Mouse (Mus musculus) liver, embryonic 15.5 days (tissue): ENCODE results near the gene Hyal3. TPM values are rescaled to one million over a fixed set of nuclear protein-coding genes. Genes with fewer than 3 reads are reported as not detected.
"Not testable (repeated sequence)": the region's sequence is repeated elsewhere in the genome, so short reads cannot be mapped to it uniquely, and the experiment has no call there.

Experiments used
- ATAC-seq: fragments of 200-750 bp; cut with Nextera tagmentation; 2 replicates; pipeline ENCODE4 v1.8.0; 2017; ENCODE audit warnings: moderate number of reproducible peaks, mild to moderate bottlenecking, moderate library complexity; ENCODE audit not compliant: insufficient read depth
- H3K27ac ChIP-seq: fragments of 300-500 bp; sonication (generic); replicated peaks from 2 replicates; pipeline ENCODE4 v1.5.1; 2015; ENCODE audit warnings: mild to moderate bottlenecking, inconsistent platforms
- H3K27me3 ChIP-seq: fragments of 300-500 bp; sonication (generic); 2 replicates; pipeline ENCODE4 v1.6.1; 2015; ENCODE audit warnings: mild to moderate bottlenecking, inconsistent platforms
- H3K36me3 ChIP-seq: fragments of 300-500 bp; sonication (generic); replicated peaks from 2 replicates; pipeline ENCODE4 v1.6.1; 2015; ENCODE audit warnings: moderate library complexity, mild to moderate bottlenecking, inconsistent platforms
- H3K4me1 ChIP-seq: fragments of 300-500 bp; sonication (generic); replicated peaks from 2 replicates; pipeline ENCODE4 v1.6.1; 2015; ENCODE audit warnings: inconsistent platforms
- H3K4me2 ChIP-seq: fragments of 300-500 bp; sonication (generic); 2 replicates; pipeline ENCODE4 v1.6.1; 2015; ENCODE audit warnings: moderate library complexity, mild to moderate bottlenecking, inconsistent platforms
- H3K4me3 ChIP-seq: fragments of 300-500 bp; sonication (generic); replicated peaks from 2 replicates; pipeline ENCODE4 v1.5.1; 2015; ENCODE audit warnings: mild to moderate bottlenecking, inconsistent platforms
- H3K9ac ChIP-seq: fragments of 300-500 bp; sonication (generic); 2 replicates; pipeline ENCODE4 v1.6.1; 2015; ENCODE audit warnings: moderate library complexity, mild to moderate bottlenecking, inconsistent platforms
- H3K9me3 ChIP-seq: fragments of 300-500 bp; sonication (generic); replicated peaks from 2 replicates; pipeline ENCODE4 v1.6.1; 2016; ENCODE audit warnings: inconsistent platforms
- WGBS: fragments of 180-500 bp; shearing (Covaris S2); methylation state at CpG from one replicate; pipeline ENCODE4 v1.1.7; 2015; ENCODE audit warnings: mixed read lengths; ENCODE audit not compliant: insufficient replicate concordance; 5-methylcytosine and 5-hydroxymethylcytosine counted together
- polyA plus RNA-seq: library from polyadenylated mRNA; unstranded; fragments of >200 nt; fragmentation: Nextera tagmentation; extraction: Ambion mirVana; gene quantifications from 2 replicates; pipeline ENCODE4 v1.2.1, GENCODE M21; 2015

Hyal3 gene
- polyA plus RNA-seq, 1 experiment from 2014 or later: 0.64 TPM

DNA sequence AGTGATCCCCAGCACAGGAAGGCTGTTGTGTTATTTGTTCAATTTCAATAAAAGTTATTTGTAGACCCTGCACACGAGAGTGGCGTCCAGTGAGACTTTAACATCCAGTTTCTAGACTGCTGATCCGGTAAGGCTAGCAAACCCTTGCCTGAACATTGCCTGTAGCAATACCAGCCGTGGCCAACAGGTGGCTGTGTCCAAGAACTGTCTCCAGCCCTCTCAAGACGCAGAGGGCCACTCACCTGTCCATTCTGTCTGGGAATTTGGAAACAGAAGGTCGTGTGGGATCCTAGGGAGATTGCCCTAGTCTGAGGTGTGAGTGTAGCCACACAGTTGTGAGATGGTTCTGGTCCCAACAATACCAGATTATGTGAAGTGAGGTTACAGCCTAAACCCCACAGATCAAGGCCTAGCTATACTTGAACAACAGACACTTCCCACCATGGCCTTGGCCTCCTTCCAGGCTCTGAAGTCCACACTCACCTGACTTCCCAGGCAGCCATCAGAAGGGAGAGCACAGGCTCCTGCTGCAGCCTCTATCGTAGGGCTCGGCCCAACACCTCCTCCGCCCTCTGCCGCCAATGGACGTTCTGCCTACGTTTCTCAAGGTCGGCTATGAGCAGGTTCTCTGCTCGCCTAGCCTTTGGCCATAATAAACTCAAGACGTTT is 14.4 kb upstream of the Hyal3 start:
- no peaks in the 10 kb centered on the region for H3K27me3 ChIP-seq
- H3K9me3 ChIP-seq: no peaks in the 10 kb centered on the region
- H3K4me1 ChIP-seq: peaks cover 86% of the 10 kb centered on the region
- peaks cover 32% of the 10 kb centered on the region for H3K36me3 ChIP-seq
- H3K27ac ChIP-seq: peak overlapping the region; percentile 96
- H3K4me2 ChIP-seq: peak overlapping the region; percentile 89
- no peak overlapping the region for H3K9ac ChIP-seq
- ATAC-seq: no peak
- H3K4me3 ChIP-seq: no peak overlapping the region
- 47% methylated on average over 15 of the region's 15 CpGs for WGBS

DNA sequence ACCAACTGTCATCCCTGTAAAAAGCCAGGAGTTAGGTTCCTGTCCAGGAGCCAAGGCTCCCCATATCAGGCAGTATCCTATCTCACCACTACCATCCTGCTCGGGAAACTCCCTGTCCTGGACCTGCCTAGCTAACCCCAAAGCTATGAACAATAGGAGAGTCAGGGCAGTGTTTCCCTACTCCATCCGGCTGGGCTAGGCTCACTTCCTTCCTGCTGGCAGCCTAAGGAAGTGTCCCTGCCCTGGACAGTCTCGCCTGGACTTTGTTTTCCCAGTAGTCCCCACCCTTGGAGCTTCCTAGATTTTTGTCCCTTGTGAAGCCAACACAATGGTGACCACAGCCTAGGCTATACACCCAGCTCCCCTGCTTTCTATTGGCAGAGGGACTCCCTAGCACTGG is 13.8 kb upstream of the Hyal3 start:
- H3K9ac ChIP-seq: no peak overlapping the region

DNA sequence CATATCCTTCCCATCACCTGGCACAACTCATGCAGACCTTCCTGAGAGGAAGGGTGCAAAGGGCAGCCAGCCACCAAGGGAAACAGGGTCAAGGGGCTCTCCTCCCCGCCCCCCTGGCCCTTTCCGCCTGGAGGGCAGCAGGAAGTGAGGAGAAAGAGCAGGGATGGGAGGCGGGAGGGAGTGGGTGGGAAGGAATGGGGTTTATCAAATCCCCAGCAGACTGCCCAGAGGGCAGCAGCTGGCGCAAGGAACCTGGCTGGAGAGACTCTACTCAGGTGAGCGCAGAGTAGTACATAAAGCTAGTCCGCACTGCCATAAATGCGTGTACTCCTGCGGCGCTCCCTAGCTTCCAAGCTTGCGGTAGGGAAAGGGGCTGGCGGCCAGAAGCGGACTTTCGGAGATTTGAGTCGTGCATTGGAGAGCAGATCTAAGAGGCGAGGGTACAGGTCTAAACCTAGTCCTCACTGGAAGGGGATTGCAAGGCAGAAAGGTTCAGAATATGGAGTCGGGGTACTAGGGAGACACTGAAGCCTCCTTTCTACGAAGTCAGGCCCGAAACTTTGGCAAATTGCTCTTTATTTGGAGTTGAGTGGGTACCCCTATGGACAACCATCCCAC is 12.8 kb upstream of the Hyal3 start, which contains the start of gene Hyal2:
Gene Hyal2, plus strand, starts transcription at position 244 of the 618 bp plus-strand sequence.
- peak within 1 kb of the TSS; percentile 81 for H3K9ac ChIP-seq
- H3K4me1 ChIP-seq: peaks cover 90% of the 10 kb centered on the region
- no peak for ATAC-seq
- 40% methylated on average over 18 of the region's 18 CpGs for WGBS
- no peaks in the 10 kb centered on the region for H3K9me3 ChIP-seq
- H3K27ac ChIP-seq: peak within 1 kb of the TSS; percentile 96
- peak within 1 kb of the TSS; percentile 89 for H3K4me2 ChIP-seq
- no peaks in the 10 kb centered on the region for H3K27me3 ChIP-seq
- H3K36me3 ChIP-seq: peaks cover 33% of the 10 kb centered on the region
- peak within 1 kb of the TSS; percentile 80 for H3K4me3 ChIP-seq

More for the DNA sequence above, 13.8 kb upstream of the Hyal3 start:
- Histone ChIP-seq H3K9me3 (no peaks in the 10 kb centered on the region), H3K27ac (peak overlapping the region; percentile 96), H3K4me2 (peak overlapping the region; percentile 89), H3K4me1 (peaks cover 90% of the 10 kb centered on the region), H3K4me3 (no peak overlapping the region), H3K27me3 (no peaks in the 10 kb centered on the region), H3K36me3 (peaks cover 32% of the 10 kb centered on the region)
- no peak for ATAC-seq
- 49% methylated on average over 3 of the region's 3 CpGs for WGBS

DNA sequence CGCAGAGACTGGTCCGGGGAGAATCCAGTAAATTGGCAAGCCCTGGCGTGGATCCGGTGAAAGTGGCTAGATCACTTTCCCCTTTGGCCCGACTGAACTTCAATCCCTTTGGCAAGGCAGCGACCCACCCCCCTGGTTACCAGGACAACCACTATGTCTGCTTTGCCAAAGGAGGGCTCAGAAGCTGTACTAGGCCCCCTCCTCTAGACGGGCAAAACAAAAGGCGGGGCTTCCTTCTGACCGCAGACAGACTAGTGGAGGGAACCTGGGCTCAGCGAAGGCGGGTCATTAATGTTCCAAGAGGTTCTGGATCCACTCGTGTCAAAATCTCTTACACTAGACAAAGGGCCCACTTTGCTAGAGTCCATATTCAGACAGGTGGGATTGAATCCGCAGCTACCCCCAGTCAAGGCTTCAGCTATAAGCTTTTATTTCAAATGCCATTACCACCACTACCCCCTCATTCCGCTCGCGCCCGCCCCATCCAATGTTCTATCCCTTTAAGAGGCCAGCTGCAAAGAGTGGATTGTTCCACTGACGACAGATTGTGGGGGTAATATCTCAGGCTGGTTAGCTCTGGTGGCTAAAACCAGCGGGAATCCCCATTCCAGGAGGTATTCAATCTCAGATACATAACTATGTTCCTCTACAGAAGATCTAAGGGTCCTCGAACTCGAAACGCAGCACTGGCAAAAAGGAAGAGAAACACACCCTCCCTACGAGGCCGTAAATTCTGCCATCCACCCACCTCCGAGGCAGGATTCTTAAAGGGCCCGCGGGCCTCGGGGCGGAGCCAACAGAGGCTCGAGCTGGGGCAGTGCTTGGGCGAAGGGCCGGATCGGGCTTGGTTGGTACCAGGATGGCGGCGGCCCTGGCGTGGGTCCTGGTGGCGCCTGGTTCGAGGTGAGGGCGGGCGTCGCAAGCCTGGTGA is 12.0 kb upstream of the Hyal3 start:
- 1% methylated on average over 41 of the region's 41 CpGs for WGBS
- peak overlapping the region; percentile 96 for H3K27ac ChIP-seq
- peak overlapping the region; percentile 81 for H3K9ac ChIP-seq
- ATAC-seq: peak; percentile 76
- no peaks in the 10 kb centered on the region for H3K27me3 ChIP-seq
- H3K4me2 ChIP-seq: peak overlapping the region; percentile 89
- H3K4me3 ChIP-seq: peak overlapping the region; percentile 80
- H3K4me1 ChIP-seq: peaks cover 92% of the 10 kb centered on the region
- H3K9me3 ChIP-seq: no peaks in the 10 kb centered on the region
- peaks cover 40% of the 10 kb centered on the region for H3K36me3 ChIP-seq

DNA sequence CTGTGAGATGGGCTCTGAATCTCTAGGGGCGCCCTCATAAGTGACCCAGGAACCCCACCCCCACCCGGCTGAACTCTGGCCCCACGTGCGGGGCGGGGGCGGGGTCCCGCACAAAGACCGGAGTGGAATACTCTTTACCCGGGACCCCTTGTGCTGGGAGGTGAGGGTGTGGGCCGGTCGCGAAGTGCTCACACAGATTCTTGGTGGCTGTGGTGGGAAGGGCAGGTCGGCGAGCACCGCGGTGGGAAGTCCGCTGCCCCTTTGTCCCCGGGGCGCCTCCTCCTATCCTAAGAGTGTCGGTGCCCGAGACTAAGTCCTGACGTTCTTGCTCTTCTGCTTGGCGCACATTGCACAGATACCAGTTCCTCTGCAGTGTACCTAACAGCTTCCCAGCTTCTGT is 11.3 kb upstream of the Hyal3 start:
- Histone ChIP-seq H3K36me3 (peaks cover 40% of the 10 kb centered on the region), H3K4me2 (peak overlapping the region; percentile 89), H3K27me3 (no peaks in the 10 kb centered on the region), H3K27ac (peak overlapping the region; percentile 96), H3K4me1 (peaks cover 87% of the 10 kb centered on the region), H3K9ac (peak overlapping the region; percentile 81), H3K4me3 (peak overlapping the region; percentile 80), H3K9me3 (no peaks in the 10 kb centered on the region)
- peak; percentile 4 for ATAC-seq
- under 1% methylated on average over 23 of the region's 23 CpGs for WGBS

DNA sequence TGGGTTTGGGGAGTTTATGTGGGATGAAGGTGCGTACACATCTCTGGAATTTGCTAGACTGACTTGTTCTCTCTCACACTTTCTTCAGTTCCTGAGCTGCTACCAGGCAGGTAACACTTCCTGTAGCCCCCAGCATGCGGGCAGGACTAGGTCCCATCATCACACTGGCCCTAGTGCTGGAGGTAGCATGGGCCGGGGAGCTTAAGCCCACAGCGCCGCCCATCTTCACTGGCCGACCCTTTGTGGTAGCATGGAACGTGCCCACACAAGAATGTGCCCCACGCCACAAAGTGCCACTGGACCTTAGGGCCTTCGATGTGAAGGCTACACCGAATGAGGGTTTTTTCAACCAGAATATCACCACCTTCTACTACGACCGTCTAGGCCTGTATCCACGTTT is 10.6 kb upstream of the Hyal3 start:
- Histone ChIP-seq H3K27ac (peak overlapping the region; percentile 96), H3K4me2 (peak overlapping the region; percentile 89), H3K9ac (peak overlapping the region; percentile 81), H3K4me1 (peaks cover 86% of the 10 kb centered on the region), H3K36me3 (peaks cover 39% of the 10 kb centered on the region), H3K27me3 (no peaks in the 10 kb centered on the region), H3K9me3 (no peaks in the 10 kb centered on the region), H3K4me3 (peak overlapping the region; percentile 80)
- no peak for ATAC-seq
- whole genome bisulfite sequencing: 63% methylated on average over 13 of the region's 13 CpGs

DNA sequence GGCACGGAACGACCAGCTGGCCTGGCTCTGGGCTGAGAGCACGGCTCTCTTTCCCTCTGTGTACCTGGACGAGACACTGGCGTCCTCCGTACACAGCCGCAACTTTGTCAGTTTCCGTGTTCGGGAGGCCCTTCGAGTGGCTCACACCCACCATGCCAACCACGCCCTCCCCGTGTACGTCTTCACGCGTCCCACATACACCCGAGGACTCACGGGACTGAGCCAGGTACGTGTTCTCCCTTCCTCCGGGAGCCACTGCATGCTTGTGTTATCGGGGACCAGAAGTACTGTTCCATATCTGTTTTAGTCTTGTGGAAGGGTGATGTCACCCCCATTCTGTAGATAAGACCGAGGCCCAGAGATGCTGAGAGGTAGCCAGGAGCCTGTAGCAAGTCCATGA is 9.8 kb upstream of the Hyal3 start:
- Histone ChIP-seq H3K36me3 (peaks cover 33% of the 10 kb centered on the region), H3K4me3 (peak overlapping the region; percentile 80), H3K27me3 (no peaks in the 10 kb centered on the region), H3K4me2 (peak overlapping the region; percentile 89), H3K9me3 (no peaks in the 10 kb centered on the region), H3K4me1 (peaks cover 86% of the 10 kb centered on the region), H3K9ac (peak overlapping the region; percentile 81), H3K27ac (peak overlapping the region; percentile 96)
- peak; percentile 65 for ATAC-seq
- WGBS: 31% methylated on average over 21 of the region's 21 CpGs

DNA sequence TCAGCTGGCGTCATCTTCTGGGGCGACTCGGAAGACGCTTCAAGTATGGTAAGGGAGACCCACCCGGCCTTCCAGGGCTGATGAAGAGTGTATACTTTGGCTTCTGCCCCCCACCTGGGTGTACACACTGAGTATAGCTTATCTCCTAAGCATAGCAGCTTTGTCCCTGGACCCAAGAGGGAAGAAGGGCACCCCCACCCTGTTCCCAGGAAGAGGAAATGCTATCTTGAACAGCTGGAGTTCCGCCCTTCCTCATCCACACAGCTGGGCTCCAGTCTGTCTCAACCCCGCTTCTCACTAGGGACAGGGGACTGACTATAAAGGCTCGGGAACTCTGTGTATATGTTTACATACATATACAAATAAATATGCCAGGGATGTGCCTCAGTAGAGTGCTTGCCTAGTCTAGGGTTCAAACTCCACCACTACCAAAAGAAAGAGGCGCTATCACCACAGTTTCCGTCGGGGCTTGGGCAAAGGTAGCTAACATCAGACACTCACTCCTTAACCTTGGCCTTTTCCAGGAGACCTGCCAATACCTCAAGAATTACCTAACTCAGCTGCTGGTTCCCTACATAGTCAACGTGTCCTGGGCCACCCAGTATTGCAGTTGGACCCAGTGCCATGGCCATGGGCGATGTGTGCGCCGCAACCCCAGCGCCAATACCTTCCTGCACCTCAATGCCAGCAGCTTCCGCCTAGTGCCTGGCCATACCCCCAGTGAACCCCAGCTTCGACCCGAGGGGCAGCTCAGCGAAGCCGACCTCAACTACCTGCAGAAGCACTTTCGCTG is 8.9 kb upstream of the Hyal3 start:
- H3K9ac ChIP-seq: peak overlapping the region; percentile 81

DNA sequence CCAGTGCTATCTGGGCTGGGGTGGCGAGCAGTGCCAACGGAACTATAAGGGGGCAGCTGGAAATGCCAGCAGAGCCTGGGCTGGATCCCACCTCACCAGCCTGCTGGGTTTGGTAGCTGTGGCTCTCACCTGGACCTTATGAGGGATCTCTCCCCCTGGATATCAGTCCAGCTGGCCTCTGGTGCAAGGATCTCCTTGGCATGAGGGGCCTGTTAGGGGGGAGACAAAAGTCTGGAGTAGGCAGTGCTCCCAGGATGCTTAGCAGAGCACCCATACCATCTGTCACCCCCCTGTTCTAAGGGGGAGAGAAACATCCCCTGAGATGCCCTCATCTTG is 8.3 kb upstream of the Hyal3 start:
- ATAC-seq: no peak
- peaks cover 33% of the 10 kb centered on the region for H3K36me3 ChIP-seq
- peak overlapping the region; percentile 96 for H3K27ac ChIP-seq
- peak overlapping the region; percentile 89 for H3K4me2 ChIP-seq
- H3K9ac ChIP-seq: peak overlapping the region; percentile 81; the same call in 1 of the 2 replicates
- 83% methylated on average over 2 of the region's 2 CpGs for WGBS
- H3K9me3 ChIP-seq: no peaks in the 10 kb centered on the region
- peaks cover 86% of the 10 kb centered on the region for H3K4me1 ChIP-seq
- H3K4me3 ChIP-seq: peak overlapping the region; percentile 80; the same call in 1 of the 2 replicates
- no peaks in the 10 kb centered on the region for H3K27me3 ChIP-seq

More for the DNA sequence above, 8.9 kb upstream of the Hyal3 start:
- H3K9me3 ChIP-seq: no peaks in the 10 kb centered on the region
- peaks cover 33% of the 10 kb centered on the region for H3K36me3 ChIP-seq
- peak overlapping the region; percentile 89 for H3K4me2 ChIP-seq
- H3K4me1 ChIP-seq: peaks cover 86% of the 10 kb centered on the region
- peak; percentile 31 for ATAC-seq
- peak overlapping the region; percentile 80 for H3K4me3 ChIP-seq
- 68% methylated on average over 22 of the region's 22 CpGs for WGBS
- no peaks in the 10 kb centered on the region for H3K27me3 ChIP-seq
- peak overlapping the region; percentile 96 for H3K27ac ChIP-seq

DNA sequence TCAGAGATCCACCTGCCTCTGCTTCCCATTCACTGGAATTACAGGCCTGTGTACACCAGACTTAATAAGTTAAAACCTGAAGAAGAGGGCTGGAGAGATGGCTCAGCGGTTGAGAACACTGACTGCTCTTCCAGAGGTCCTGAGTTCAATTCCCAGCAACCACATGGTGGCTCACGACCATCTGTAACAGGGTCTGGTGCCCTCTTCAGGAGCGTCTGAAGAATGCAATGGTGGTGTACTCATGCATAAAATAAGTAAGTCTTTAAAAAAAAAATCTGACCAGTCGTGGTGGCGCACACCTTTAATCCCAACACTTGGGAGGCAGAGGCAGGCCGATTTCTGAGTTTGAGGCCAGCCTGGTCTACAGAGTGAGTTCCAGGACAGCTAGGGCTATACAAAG is 6.8 kb upstream of the Hyal3 start:
- H3K9ac ChIP-seq, ATAC-seq, H3K27ac ChIP-seq, H3K9me3 ChIP-seq, H3K27me3 ChIP-seq, H3K4me3 ChIP-seq, H3K4me2 ChIP-seq: not testable (repeated sequence)
- Histone ChIP-seq H3K4me1 (peaks cover 85% of the 10 kb centered on the region), H3K36me3 (peaks cover 33% of the 10 kb centered on the region)
- WGBS: 66% methylated on average over 6 of the region's 6 CpGs
